Mouse (Mus musculus): ENCODE measurements around the gene Gpr171.
"Not testable (repeated sequence)": the region's sequence is repeated elsewhere in the genome, so short reads cannot be mapped to it uniquely, and the experiment has no call there.

Gpr171 gene

DNA sequence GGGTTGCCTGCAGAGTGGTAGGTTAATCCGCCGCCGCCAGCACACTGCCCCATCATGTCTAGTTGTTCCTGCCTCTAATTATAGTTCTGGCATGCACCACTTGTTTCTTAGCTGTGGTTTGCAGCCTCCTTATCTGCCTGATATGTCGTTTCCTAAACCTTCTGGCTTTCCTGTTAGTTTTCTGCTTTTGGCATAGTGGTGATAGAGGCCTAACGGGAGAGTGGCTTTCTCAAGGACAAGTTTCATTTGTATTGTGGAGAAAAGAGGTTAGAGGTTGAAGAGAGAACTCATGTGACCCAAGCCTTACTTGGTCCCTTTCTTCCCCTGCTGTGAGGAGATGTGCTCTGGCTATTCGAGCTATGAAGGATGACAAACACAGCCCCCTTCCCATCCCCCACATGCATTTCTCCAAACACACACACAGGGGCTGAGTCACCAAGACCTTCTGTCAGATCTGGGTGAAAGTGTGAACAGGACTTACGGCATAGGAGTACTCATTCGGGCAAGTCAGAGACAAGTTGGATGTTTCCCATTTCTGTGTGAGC lies 12.4 kb upstream of the Gpr171 start:
- DNase-seq (ENCODE audit: low spot score in 2 of 2): no peak

DNA sequence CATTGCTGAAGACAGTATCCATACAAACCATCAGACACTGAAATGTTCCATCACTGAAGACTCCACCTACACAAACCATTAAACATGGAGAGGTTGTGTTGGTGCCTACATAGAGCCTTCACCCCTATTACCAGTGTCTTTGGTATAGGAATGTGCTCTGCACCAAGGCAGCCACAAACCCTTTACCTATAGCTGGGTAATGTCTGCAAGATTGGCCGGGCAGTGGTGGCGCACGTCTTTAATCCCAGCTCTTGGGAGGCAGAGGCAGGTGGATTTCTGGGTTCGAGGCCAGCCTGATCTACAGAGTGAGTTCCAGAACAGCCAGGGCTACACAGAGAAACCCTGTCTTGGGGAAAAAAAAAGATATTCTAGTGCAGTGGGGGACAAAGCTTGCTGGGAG lies 11.7 kb upstream of the Gpr171 start:
- DNase-seq (ENCODE audit: low spot score in 2 of 2): not testable (repeated sequence)

DNA sequence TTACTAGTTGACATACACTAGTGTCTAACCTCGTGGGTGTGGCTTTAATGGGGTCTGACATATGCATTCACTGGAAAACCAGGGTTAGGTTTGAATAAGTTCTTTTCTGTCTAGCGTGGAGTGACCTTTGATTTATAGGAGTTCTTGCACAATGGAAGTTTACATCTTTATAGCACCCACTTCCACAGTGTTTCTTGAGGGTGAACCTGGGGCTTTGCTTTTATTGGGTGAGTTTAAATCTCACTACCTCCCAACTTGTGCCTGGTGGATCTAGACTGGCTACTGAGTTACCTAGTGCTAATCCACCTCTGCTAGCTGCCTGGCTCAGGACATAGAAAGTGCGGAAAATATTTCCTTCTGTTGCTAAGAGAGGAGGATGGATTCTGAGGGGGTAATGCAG lies 10.3 kb upstream of the Gpr171 start:
- no peak for DNase-seq (ENCODE audit: low spot score in 2 of 2)

DNA sequence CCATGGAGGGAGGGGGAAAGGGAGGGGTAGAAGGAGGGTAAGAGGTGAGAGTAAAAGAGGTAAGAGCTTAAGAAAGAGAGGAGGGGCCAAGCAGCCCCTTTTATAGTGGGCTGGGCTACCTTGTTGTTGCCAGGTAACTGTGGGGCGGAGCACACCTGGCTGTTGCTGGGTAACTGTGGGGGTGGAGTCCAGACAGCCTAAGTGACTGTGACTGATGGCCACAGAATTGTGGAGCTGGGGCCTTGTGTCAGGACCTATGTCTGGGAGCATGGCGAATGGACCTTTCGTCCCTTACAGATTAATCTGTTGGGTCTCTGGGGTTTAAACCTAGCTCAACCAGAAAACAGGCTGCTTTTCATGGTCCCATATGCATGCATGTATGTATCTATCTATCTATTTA lies 8.2 kb upstream of the Gpr171 start:
- not testable (repeated sequence) for DNase-seq (ENCODE audit: low spot score in 2 of 2)

DNA sequence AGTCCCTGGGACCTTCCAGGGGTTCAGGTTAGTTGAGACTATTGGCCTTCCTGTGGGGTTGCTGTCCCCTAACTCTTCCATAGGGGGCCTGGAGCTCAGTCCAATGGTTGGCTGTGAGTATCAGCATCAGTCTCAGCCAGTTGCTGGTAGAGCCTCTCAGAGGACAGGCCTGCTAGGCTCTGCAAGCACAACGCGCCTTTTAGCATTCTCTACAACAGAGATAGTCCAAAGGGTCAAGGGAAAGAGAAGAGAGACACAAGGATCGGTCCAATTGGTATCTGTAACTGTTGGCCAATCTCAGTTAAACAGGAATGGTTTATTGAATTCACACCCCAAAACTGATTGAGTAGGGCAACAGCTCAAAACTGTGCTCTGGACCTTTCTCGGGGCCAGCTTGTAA lies 5.8 kb upstream of the Gpr171 start:
- no peak for DNase-seq (ENCODE audit: low spot score in 2 of 2)

DNA sequence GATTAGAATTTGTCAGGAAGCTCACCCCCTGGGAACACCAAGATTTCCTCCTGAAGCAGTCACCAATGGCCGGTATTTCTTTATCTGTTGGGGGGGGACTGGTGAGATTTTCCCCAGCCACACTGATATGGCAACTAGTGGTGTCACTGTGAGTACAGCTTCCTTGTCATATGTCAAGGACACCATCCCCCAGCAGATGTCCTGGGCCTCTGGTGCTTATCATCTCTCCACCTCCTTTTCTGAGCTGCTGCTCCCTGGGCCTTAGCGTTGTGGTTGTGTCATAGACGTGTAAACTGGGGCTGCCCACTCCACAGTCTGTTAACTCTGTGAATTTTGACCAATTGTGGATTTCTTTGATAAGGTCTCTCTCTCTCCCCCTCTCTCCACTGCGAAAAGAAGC lies 2.8 kb upstream of the Gpr171 start:
- DNase-seq (ENCODE audit: low spot score in 2 of 2): no peak

DNA sequence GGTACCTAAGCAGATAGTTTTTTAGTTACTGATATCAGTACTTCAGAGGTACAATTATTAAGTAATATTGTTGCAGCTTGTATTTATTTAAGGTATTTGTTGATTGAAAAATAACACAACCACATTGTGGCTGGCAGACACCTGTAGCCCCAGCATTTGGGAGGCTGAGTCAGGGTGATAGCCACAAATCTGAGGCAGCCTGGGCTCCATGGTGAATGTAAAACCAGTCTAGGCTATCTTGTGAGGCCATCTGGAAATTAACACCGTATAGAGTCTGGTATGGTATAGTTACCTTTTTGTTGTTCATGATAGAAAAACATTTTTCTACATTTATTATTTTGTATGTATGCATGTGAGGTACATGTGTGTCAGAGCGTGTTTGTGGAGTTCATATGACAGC lies 525 bp upstream of the Gpr171 start:
- DNase-seq (ENCODE audit: low spot score in 2 of 2): no peak

DNA sequence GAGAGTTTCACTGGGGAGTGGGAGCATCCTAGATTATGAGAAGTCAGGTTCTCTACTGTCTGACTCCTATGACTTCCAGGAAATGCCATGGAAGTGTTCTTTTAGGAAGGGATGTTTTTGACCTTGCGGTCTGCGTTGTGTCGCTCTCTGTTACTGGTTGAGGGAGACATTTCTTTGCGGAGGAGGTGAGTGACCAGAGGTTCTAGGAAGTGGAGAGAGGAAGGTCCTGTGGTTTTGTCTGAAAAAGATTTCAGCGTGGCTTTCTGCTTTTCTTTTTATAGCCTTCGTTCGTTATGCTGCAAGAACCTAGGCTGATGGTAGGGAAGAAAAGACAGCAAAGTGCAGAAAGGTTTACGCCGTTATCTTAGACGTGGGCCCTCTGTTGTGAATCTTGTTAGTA lies 3.1 kb downstream of the Gpr171 start:
- DNase-seq (ENCODE audit: low spot score in 2 of 2): no peak

DNA sequence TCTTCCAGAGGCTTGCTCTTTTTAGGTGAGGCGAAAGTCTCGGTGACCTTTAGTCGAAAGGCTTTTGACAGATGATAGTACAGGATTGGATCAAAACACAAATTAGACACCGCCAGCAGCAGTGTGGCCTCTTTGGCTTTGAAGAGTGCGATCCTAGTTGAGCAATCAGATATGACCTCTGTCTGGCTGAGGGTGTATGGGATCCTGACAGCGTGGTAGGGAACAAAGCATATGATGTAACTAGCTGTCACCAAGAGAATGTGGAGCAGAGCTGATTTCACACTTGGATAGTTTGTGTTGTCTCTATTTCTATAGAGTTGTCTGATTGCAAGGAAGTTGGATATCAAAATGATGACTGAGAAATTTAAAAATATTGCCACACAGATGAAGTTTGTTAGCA lies 4.2 kb downstream of the Gpr171 start:
- no peak for DNase-seq (ENCODE audit: low spot score in 2 of 2)

DNA sequence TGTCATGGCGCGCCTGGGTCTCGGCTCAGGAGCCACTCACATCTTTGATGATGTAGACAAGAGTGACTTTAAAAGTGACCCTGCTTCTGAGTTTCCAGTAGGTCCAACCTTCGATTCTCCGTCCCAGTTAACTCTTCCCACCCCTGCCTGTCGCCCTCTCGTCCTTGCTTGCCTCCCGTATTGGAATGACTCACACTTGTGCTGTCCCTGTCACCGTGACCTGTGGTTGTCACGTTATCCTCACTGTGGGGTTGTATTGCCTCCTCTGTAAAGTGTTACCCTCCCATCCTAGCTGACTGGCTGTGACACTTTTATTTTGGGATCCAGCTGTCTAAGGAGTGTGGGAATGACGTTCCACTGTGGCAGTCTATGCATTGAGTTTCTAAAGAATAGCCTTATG lies 8.9 kb downstream of the Gpr171 start:
- no peak for DNase-seq (ENCODE audit: low spot score in 2 of 2)

DNA sequence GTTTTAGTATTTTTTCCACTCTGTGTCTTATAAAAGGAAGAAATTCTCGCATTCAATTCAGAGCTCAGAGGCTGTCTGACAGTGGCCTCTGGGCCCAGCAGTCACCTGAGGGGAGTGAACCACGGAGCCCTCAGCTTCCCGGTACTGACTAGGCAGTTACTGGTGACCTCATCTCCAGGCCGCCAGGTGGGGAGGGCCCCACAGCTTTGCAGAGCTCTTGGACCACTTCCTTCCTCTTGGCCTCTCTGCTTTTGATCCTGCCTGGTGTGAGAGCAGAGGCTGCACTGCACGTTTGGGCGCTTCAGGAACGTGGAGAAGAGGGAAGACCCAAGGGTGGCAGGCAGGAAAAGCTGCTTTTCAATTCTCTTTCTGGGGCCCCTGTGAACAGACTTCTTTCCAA lies 20.7 kb downstream of the Gpr171 start:
- no peak for DNase-seq (ENCODE audit: low spot score in 2 of 2)

DNA sequence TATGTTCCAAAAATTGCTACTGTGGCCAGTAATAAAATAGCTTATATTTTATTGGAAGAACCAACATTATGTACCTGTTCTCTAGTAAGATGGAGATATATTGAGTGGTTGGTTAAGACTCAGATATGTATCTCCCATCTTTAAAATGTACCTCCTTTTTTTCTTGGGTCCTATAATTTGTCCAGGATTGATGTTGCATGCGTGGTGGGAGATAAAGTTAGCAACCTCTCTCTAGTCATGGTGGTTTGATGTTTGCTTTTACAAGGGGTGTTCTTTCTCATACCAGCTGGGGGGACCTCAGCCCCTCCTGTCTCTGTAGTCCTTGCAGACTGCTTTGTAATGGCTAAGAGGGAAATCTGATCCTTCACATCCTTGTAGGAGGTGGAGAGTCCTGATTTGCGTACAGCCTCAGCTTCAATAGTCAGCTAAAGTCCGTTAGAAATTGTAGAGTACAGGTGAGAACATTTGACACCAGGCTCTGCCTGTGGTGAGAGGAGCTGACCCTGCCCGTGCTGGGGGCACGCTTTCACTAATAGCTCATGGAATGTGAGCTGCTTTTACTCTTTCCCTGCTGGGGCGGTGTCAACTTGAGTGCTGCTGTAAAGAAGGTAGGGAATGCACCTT lies 21.2 kb downstream of the Gpr171 start:
- no peak for DNase-seq (ENCODE audit: low spot score in 2 of 2)

DNA sequence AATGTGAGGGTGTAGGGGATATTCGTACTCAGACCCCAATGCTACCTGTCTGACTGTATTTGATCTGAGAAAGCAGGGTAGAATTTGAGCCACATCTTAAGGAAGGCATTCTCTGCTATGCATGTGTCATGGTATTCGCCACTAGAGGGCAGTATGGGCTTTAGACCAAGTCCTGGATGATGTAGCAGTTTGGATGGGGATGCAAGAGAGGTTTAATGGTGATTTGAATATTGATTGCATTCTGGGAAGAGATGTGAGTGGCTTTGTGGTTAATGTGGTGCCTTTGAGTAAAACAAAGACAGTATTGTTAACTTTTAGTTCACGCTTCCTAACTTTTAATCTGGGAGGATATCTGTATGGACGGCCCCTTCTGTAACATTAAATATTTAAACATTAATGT lies 22.3 kb downstream of the Gpr171 start:
- no peak for DNase-seq (ENCODE audit: low spot score in 2 of 2)

DNA sequence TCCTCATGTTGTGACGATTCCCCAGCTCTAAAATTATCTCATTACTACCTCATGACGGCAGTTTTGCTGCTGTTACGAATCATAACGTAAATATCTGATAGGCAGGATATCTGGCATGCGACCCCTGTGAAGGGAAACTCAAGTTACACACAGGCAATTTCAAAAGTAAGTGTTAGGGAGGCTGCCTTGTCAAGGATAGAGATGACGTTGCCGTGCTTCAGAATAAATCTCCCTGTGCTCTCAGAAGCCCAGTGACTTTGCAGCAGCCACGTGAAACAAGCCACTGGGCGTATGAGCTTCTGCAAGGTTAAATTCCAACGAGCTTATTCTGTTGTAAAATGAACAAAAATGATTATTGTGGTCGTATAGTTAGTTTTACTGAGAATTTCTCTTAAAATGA lies 23.0 kb downstream of the Gpr171 start:
- no peak for DNase-seq (ENCODE audit: low spot score in 2 of 2)

DNA sequence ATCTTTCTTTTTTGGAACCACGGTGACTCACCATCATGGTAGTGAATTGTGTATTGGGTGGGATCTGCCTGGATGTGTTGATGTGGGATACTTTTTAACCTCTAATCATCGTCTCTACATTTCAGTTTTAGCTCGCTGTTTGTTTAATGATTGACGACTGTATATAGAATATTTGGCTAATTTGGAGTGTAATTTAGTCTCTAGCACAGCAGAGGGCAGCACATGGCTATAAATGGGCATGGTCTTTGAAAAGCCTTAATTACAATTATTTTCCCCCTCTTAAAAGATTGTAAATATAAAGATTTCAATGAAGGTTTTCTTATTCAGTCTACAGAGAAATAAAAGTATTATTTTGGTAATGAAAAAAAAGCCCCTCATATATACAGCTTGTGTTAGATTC lies 24.3 kb downstream of the Gpr171 start:
- no peak for DNase-seq (ENCODE audit: low spot score in 2 of 2)

DNA sequence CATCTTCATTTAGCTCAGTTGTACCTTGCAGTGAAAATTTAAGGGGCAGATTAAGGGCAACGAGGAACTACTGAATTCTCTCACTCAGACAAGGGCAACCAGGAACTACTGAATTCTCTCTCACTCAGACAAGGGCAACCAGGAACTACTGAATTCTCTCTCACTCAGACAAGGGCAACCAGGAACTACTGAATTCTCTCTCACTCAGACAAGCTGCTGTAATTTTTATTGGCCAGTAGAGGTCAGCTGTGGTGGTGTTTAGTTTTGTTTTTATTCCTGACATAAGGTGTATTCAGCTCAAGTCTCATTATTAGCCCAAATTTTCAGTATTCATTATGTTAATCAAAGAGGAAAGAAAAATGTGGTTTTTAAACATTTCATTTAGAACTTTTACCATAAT lies 32.5 kb downstream of the Gpr171 start:
- DNase-seq (ENCODE audit: low spot score in 2 of 2): not testable (repeated sequence)

DNA sequence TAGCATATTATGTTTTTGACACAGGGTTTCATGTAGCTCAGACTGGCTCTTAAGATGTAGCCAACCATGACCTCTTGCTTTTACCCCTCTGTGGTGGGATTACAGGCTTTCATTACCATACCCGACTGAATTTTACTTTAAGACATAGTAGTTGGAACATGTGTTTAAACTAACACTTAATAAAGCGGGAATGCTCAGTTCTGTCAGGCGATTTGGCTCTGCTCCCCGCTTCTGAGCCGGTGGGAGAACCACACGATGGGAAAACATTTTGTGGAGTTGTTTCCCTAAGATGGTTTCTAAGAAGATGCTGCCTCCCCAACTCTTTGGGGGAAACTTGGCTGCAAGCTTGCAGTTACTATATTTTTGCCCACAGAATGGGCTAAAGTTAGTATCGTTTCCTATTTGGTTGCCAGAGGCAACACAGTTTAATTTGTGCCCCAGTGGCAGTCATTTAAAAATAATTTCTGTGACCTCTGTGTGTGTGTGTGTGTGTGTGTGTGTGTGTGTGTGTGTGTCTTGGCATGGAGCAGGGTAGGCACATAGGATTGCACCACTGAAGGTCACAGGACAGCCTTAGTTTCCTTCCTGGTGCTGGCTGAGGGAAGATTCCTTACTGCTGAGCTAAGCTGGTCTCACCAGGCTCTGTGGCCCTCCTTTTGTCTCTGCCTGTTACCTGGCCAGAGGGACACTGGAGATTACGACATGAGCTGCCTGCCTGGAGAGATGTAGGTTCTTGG lies 34.9 kb downstream of the Gpr171 start:
- no peak for DNase-seq (ENCODE audit: low spot score in 2 of 2)

DNA sequence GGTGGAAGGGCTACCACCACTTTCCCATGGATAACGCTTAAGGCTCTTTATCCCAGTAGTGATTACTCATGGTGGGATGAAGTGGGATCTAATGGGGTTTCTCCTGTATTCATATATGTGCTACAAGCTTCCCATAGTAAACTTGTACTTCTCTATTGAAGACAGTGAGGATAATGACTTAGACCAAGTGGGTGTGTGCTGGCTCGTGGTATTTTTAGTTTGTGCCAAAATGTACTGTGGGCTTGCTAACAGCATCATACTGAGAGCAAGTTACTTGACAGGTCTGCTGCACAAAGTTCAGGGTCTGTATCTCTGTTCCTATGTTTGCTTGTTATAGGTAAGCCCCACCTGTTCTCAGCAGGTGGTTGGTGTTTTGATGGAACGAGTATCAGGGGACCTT lies 35.7 kb downstream of the Gpr171 start:
- no peak for DNase-seq (ENCODE audit: low spot score in 2 of 2)

DNA sequence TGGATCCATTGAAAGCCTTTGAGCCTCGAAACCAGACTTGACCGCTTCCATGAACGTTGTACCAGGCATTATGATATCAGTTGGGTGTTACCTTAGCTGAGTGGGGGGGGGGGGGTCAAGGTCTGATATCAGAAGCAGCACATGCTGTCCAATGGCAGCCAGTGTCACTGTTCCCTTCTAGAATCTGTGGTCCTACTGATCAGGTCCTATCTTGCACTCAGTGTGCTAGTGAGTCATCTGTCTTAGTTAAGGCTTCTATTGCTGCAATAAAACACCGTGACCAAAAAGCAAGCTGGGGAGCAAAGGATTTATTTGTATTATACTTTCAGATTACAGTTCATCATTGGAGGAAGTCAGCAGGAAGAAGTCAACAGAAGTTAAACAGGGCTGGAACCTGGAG lies 38.2 kb downstream of the Gpr171 start:
- DNase-seq (ENCODE audit: low spot score in 2 of 2): no peak

DNA sequence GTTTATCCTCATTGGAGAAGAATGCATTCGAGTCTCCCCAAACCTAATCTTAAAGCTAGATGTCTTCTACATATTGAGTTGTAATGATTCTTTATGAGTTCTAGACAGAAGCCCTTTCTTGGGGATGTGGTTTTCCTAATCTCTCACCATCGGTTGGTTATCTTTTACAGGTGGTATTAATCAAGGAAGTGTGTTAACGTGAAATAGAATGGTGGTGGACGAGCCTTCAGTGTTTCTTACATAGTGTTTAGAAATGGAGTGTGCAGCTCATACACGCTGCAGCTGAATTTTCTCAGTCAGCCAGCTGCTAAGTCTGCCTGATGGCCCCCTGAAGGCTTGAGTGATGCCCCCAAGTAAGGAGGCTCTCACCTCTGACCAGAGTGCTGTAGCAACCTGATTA lies 39.5 kb downstream of the Gpr171 start:
- DNase-seq (ENCODE audit: low spot score in 2 of 2): no peak

DNA sequence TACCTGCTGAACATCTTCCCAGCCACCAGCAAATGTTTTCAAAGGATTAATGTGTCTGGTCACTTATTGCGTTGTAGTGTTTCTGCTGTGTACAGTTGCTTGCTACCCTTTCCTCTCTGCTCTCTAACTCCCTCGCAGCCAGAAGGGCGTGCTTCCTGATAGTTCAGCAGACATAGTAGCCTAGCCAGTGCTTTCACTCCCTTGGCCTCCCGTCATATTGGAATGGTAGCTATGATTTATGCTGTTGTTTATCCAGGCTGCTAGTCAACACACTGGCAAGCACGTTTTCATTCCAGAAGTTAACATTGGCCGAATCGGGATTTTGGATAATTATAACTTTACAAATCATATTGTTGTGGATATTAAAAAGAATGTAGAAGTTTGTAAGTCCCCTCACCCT lies 41.5 kb downstream of the Gpr171 start:
- no peak for DNase-seq (ENCODE audit: low spot score in 2 of 2)

DNA sequence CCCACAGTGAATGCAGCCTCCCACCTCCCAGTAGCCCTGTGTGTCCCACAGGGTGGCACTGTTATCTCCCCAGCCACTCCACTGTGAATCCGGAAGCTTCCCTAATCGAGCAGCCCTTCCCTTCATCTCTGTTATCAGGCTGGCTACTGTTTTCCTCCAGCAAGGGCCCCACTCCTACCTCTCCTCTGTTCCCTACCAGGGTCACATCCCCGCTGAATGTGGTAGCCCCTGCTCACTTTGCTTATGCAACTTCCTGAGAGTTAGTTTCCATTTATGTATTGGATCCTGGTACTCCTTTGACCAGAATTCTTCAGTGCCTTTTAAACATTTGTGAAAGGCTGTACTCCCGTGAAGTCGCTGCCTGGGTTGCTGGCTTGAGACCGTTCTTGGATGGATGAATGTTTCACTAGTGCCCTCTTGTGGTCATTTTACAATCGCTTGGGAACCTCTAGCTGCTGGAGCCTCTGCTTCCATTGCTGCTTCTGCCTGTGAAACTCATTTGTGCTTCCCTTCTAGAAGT lies 42.5 kb downstream of the Gpr171 start:
- peak in 1 of 2 experiments; percentile 49 for DNase-seq (ENCODE audit: low spot score in 2 of 2)

DNA sequence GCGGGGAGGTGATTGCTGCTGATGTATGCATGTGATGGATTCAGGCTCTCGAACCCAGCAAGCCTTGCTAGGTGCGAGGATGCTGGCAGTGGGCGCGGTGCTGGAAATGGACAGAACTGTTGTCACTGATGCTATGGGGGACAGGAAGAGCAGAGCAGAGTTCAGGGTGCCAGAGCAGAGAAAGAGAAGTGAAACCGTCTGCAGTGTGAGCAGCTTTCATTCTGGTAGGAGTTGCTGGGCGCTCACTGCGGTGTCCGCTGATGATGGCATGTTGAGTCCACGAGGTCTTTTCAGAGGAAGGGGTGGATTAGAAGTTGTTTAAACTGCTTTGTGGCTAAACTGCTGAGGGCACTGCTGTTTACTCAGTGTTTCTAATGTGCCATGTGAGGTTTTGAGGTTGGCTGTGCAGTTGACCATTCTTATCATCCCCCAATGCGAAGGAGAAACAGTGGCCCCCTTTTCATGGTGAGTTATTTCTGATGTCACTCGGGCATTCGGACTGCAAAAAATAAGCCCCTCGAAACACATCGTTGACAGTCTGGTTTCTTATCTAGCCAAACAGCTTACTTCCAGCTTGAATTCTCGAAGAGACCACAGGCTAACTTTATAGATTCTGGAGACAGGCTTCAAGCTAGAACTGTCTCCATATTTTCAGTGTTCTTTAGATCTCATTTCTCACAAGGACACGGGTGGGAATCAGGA lies 46.6 kb downstream of the Gpr171 start:
- no peak for DNase-seq (ENCODE audit: low spot score in 2 of 2)
